Mouse (Mus musculus) heart, adult 2 months (tissue): ENCODE measurements around the gene Cdc34b.

Experiments
- CTCF ChIP-seq: fragments of 200-600 bp; IDR thresholded peaks from 2 replicates; pipeline ENCODE4 v1.8.1; 2022; ENCODE audit warnings: antibody characterized with exemption, mild to moderate bottlenecking, moderate library complexity
- EP300 ChIP-seq: fragments of 200-500 bp; IDR thresholded peaks from 2 replicates; pipeline ENCODE4 v1.6.1; 2011; ENCODE audit warnings: low read depth, low read length, control low read depth; ENCODE audit not compliant: insufficient read depth
- POLR2A ChIP-seq: fragments of 200-500 bp; IDR thresholded peaks from 2 replicates; pipeline ENCODE4 v1.6.1; 2011; ENCODE audit warnings: mild to moderate bottlenecking, low read depth, low read length, control low read depth; ENCODE audit not compliant: insufficient read depth

GRCm38 (mm10) chr11:94791700-94792099, 50.1 kb downstream of the Cdc34b start:
- no peak for TF ChIP-seq CTCF
- no peak for TF ChIP-seq EP300
- no peak for TF ChIP-seq POLR2A
